Mouse (Mus musculus): ENCODE measurements around the gene Cxcl17.

Cxcl17 gene

DNA sequence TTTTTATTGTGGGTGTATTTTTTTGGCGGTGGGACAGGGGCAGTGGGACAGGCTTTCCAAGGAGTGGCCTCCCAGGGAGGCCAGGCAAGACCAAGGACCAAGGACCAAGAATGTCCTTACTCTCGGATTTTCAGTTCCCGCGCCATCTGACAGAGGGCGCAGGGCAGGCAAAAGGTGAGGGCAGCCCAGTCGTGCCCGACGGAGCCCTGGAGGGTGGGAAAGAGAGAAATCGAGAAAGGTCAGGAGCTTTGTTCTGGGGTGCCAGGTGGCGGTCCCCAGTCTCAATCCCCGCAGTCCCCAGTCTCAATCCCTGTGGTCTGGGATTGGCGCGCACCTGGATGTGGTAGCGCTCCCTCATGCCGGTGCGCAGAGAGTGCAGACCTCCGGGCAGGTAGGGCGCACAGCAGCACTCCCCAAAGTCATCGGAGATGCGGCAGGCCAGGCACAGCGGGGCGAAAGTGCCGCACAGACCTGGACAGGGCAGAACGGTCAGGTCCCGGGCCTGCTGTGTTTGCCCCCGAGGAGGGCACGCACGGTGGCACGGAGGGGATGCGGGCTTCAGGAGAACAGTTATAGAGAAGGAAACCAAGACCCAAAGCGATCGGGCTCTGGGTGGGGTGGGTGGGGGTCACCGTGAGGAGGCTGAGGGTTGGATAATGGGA, 44.9 kb downstream of the Cxcl17 start:
- TF ChIP-seq GATA4 (IDR thresholded peaks at IDR 0.05; ENCODE audit: insufficient replicate concordance, low read length), result no peak

DNA sequence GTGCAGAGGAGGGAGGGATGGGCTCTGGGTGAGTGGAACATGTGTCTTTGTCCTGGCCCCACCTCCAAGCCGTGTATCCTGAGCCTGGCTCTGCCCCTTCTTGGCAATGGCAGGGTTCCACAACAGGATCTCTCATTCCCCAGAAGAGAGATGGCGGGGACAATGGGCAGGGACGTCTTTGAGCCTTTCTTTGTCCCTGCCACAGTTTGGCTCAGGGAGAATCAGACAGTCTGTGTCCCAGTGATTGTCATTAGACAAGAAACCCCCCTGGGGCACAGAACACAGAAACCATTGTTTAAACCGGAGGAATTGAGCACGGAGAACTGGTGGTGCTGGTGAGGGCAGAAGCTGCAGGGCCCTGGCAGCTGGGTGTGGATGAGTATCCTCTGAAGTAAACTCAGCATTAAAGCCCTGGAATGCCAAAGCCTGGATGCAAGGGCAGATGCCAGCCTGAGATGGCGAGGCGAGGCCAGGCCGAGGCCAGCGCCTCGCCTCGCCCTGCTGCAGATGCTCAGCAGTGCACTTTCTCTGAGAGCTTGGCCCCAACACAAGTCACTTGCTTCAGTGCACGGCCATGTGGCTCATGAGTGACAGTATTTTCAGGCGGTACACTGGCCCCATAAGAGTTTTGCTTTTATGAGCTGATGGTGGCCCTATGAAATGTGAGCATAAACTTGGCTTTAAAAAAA, 46.6 kb downstream of the Cxcl17 start:
- no peak for TF ChIP-seq GATA4 (IDR thresholded peaks at IDR 0.05; ENCODE audit: insufficient replicate concordance, low read length)

DNA sequence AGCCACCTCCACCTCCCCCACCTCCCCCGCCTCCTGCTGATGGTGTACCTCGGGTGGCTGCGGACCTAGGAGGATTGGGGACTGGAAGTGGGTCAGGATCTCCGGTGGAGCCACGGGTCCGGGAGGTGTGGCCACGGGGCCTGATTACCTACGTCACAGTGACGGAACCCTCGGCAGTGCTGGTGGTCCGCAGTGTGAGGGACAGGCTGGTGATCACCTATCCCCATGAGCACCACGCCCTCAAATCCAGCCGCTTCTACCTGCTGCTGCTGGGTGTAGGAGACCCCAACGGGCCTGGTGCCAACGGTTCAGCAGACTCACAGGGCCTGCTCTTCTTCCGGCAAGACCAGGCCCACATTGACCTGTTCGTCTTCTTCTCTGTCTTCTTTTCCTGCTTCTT, 49.1 kb downstream of the Cxcl17 start:
- no peak for TF ChIP-seq GATA4 (IDR thresholded peaks at IDR 0.05; ENCODE audit: insufficient replicate concordance, low read length)

DNA sequence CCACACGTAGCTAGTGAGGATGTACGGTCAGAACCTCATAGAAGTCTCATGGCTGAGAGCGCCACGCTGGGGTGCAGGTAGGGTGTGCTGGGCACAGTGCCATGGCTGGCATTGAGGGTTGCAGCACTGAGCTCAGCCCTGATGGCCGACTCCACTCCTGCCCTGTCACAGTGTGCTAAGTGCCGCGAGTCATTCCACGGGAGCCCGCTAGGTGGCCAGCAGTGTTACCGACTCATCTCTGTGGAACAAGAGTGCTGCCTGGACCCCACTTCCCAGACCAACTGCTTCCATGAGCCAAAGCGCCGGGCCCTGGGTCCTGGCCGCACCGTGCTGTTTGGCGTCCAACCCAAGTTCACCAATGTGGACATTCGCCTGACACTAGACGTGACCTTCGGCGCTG, 49.5 kb downstream of the Cxcl17 start:
- TF ChIP-seq GATA4 (IDR thresholded peaks at IDR 0.05; ENCODE audit: insufficient replicate concordance, low read length), result no peak

DNA sequence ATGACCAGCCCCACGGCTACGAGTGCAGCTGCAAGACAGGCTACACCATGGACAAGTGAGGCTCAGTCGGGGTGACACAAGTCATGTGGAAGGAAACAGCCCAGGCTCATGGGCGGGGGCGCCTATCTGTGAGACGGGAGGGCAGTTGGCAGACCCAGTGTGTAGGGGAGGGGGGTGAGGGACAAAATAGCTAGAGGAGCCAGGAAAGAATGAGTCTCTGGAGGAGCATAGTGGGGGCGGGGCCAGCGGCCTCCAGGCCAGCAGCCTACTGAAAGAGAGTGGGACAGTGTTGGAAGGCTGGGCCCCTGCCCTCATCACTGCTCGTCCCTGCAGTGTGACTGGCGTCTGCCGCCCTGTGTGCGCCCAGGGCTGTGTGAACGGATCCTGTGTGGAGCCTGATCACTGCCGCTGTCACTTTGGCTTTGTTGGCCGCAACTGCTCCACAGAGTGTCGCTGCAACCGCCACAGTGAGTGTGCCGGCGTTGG, 53.9 kb downstream of the Cxcl17 start:
- TF ChIP-seq GATA4 (IDR thresholded peaks at IDR 0.05; ENCODE audit: insufficient replicate concordance, low read length), result no peak

Measured in liver, adult (tissue).